Mouse (Mus musculus) midbrain, embryonic 12.5 days (tissue): ENCODE results near the gene Ncl. TPM values are rescaled to one million over a fixed set of nuclear protein-coding genes. Genes with fewer than 3 reads are reported as not detected.
A peak's percentile ranks its signal among the peaks of the same experiment; 100 is the strongest.

Source experiments
- ATAC-seq: fragments of 200-750 bp; cut with Nextera tagmentation; 2 replicates; pipeline ENCODE4 v1.8.0; 2017; ENCODE audit warnings: low read depth, moderate TSS enrichment, moderate library complexity; ENCODE audit not compliant: low FRiP score
- H3K27ac ChIP-seq: fragments of 300-500 bp; sonication (generic); replicated peaks from 2 replicates; pipeline ENCODE4 v1.5.1; 2016; ENCODE audit warnings: mild to moderate bottlenecking
- H3K27me3 ChIP-seq: fragments of 300-500 bp; sonication (generic); 2 replicates; pipeline ENCODE4 v1.6.1; 2016; ENCODE audit warnings: mild to moderate bottlenecking
- H3K36me3 ChIP-seq: fragments of 300-500 bp; sonication (generic); 2 replicates; pipeline ENCODE4 v1.6.1; 2016
- H3K4me1 ChIP-seq: fragments of 300-500 bp; sonication (generic); 2 replicates; pipeline ENCODE4 v1.6.1; 2016
- H3K4me2 ChIP-seq: fragments of 300-500 bp; sonication (generic); replicated peaks from 2 replicates; pipeline ENCODE4 v1.6.1; 2016; ENCODE audit warnings: mild to moderate bottlenecking, moderate library complexity
- H3K4me3 ChIP-seq: fragments of 300-500 bp; sonication (generic); 2 replicates; pipeline ENCODE4 v1.5.1; 2016; ENCODE audit warnings: mild to moderate bottlenecking
- H3K9ac ChIP-seq: fragments of 300-500 bp; sonication (generic); replicated peaks from 2 replicates; pipeline ENCODE4 v1.6.1; 2016; ENCODE audit warnings: mild to moderate bottlenecking, moderate library complexity
- H3K9me3 ChIP-seq: fragments of 300-500 bp; sonication (generic); 2 replicates; pipeline ENCODE4 v1.6.1; 2016; ENCODE audit warnings: mild to moderate bottlenecking
- WGBS: fragments of 180-500 bp; shearing (Covaris S2); methylation state at CpG from one replicate; pipeline ENCODE4 v1.1.7; 2016; 5-methylcytosine and 5-hydroxymethylcytosine counted together
- polyA plus RNA-seq: library from polyadenylated mRNA; unstranded; fragments of >200 nt; fragmentation: Nextera tagmentation; extraction: Ambion mirVana; gene quantifications from 2 replicates; pipeline ENCODE4 v1.2.1, GENCODE M21; 2016

The Ncl gene
- polyA plus RNA-seq, result 345 and 383 TPM in 2 replicates

- ATAC-seq, result peak; percentile 98
- H3K36me3 ChIP-seq, result peaks cover 32% of the 10 kb centered on the region
- under 1% methylated on average over 97 of the region's 102 CpGs for WGBS
- H3K9ac ChIP-seq, result peak within 1 kb of the TSS; percentile 93
- H3K4me3 ChIP-seq, result peak within 1 kb of the TSS; percentile 91
- peak within 1 kb of the TSS; percentile 98 for H3K27ac ChIP-seq
- H3K9me3 ChIP-seq, result no peaks in the 10 kb centered on the region
- peak within 1 kb of the TSS; percentile 90 for H3K4me2 ChIP-seq
- H3K27me3 ChIP-seq, result no peaks in the 10 kb centered on the region
- peaks cover 22% of the 10 kb centered on the region for H3K4me1 ChIP-seq
These were observed at the start of gene Ncl for GRCm38 (mm10) chr1:86358906-86359797. TSS of gene Ncl (minus strand) at chr1:86359400.

DNA sequence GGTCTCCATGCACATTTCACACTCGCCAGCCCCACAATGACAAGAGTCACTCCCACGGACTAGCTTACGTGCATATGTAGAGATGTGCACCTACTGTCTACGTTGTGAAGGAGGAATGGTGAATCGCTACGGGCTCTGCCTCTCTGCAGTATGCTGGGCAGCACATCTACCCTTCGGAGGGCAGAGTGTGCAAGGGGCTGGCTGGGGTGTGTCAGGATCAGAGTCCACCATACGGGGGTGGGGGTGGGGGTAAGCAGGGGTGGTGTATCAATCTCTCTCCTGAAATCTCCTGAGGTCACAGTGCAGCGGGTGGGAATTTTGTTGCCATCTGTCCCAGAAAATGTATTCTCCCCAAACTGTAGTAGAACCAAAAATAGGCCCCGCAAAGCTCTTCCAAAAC is 49.3 kb upstream of the Ncl start:
- Histone ChIP-seq H3K27ac (no peak overlapping the region), H3K4me2 (no peak overlapping the region), H3K9me3 (no peaks in the 10 kb centered on the region), H3K4me3 (no peak overlapping the region), H3K36me3 (no peaks in the 10 kb centered on the region), H3K4me1 (no peaks in the 10 kb centered on the region), H3K9ac (no peak overlapping the region), H3K27me3 (no peaks in the 10 kb centered on the region)
- WGBS, result 84% methylated on average over 10 of the region's 10 CpGs
- ATAC-seq, result no peak

DNA sequence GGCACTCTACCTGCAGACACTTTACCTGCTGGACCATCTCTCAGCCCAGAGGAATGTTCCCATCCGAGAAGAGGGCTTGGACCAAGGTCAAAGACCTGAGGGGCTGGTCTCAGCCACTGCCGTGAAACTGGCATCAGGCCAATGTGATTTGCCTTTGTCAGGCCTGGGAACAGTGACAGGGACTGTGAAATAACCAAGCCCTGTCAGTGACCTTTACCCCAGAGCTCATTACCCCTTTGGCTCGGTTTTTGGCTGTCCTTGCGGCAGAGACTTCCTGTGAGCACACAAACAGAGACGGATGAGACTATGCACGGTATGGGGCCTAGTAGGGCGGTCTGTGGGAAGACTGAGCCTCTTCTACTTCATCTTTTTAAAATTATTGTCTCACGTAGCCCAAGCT is 47.7 kb upstream of the Ncl start:
- Histone ChIP-seq H3K9me3 (no peaks in the 10 kb centered on the region), H3K36me3 (no peaks in the 10 kb centered on the region), H3K4me3 (no peak overlapping the region), H3K27ac (no peak overlapping the region), H3K4me1 (no peaks in the 10 kb centered on the region), H3K4me2 (no peak overlapping the region), H3K9ac (no peak overlapping the region), H3K27me3 (no peaks in the 10 kb centered on the region)
- 79% methylated on average over 8 of the region's 8 CpGs for WGBS
- ATAC-seq, result no peak

DNA sequence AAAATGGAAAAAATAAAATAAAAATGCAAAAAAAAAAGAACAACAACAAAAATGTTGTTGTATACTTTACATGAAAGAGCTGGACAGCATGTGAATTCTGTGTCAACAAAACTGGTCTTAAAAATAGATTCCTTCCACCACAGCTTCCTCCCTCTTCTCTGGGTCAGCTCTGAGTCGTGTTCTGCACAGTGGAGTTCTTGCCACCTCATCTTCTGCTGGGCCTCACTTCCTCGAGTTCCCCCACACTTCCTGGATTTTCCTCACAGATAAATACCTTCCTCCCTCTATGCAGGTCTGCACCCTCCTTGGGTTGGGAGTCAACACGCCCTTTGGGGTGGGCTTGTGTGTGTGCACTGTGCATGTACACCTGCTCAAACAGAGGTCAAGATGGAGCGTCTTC is 47.1 kb upstream of the Ncl start:
- Histone ChIP-seq H3K4me1 (no peaks in the 10 kb centered on the region), H3K27me3 (no peaks in the 10 kb centered on the region), H3K27ac (no peak overlapping the region), H3K4me3 (no peak overlapping the region), H3K4me2 (no peak overlapping the region), H3K9me3 (no peaks in the 10 kb centered on the region), H3K9ac (no peak overlapping the region), H3K36me3 (no peaks in the 10 kb centered on the region)
- ATAC-seq, result no peak
- WGBS, result 80% methylated on average over 4 of the region's 4 CpGs

GRCm38 (mm10) chr1:86404834-86405233 is 45.6 kb upstream of the Ncl start:
- Histone ChIP-seq H3K9ac (no peak overlapping the region), H3K27ac (no peak overlapping the region), H3K4me1 (no peaks in the 10 kb centered on the region), H3K4me2 (no peak overlapping the region), H3K4me3 (no peak overlapping the region), H3K36me3 (no peaks in the 10 kb centered on the region), H3K27me3 (no peaks in the 10 kb centered on the region), H3K9me3 (no peaks in the 10 kb centered on the region)
- no peak for ATAC-seq
- 55% methylated on average over 5 of the region's 5 CpGs for WGBS

DNA sequence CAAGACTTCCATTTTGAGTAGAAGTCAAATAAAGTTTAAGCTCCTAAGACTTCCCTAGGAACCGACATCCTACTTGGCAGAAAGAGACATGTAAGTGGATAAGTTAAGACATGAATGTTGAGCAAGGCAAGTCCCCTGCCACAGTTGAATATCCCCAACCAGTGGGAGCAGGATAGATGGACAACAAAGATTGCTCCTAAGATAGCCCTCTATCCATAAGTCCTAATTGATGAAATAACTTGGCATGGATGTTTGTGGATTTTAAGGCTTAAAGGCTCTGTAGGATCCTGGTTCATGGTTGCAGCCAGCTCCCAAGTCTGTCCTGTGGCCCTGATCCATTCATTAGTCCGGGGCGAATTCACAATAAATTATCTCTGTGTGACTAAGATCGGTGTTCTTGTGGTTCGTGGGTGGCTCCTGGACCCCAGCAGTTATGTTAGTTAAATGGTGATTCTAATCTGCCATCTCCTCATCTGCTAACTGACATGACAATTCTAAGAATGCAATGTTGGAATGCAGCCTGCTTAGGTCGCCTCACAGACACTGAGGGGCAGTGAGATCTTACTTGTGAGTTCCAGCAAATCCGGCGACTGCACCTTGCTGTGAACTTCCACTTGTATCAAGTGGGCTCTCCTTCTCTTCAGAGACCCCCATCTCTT is 41.0 kb upstream of the Ncl start:
- no peak overlapping the region for H3K9ac ChIP-seq
- no peaks in the 10 kb centered on the region for H3K9me3 ChIP-seq
- H3K36me3 ChIP-seq, result no peaks in the 10 kb centered on the region
- H3K4me1 ChIP-seq, result no peaks in the 10 kb centered on the region
- no peak overlapping the region for H3K27ac ChIP-seq
- no peaks in the 10 kb centered on the region for H3K27me3 ChIP-seq
- H3K4me3 ChIP-seq, result no peak overlapping the region
- WGBS, result 80% methylated on average over 8 of the region's 8 CpGs
- no peak for ATAC-seq
- H3K4me2 ChIP-seq, result no peak overlapping the region

DNA sequence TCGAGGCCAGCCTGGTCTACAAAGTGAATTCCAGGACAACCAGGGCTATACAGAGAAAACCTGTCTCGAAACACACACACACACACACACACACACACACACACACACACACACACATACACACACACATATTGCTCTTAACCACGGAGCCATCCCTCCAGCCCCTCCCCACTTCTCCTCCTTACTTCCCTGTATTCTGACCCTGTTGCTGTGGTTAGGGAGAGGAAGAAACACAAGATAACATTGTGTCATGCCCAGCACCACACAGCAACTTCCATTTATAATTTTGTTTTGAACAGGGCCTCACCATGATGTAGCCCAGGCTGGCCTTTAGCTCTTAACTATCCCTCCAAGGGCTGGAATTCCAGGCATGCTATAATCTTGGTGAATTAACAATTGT is 40.1 kb upstream of the Ncl start:
- no peaks in the 10 kb centered on the region for H3K4me1 ChIP-seq
- ATAC-seq, result no peak
- H3K4me2 ChIP-seq, result no peak overlapping the region
- H3K4me3 ChIP-seq, result no peak overlapping the region
- H3K9me3 ChIP-seq, result no peaks in the 10 kb centered on the region
- WGBS, result 82% methylated on average over 3 of the region's 3 CpGs
- no peaks in the 10 kb centered on the region for H3K36me3 ChIP-seq
- no peaks in the 10 kb centered on the region for H3K27me3 ChIP-seq
- H3K27ac ChIP-seq, result no peak overlapping the region
- H3K9ac ChIP-seq, result no peak overlapping the region

DNA sequence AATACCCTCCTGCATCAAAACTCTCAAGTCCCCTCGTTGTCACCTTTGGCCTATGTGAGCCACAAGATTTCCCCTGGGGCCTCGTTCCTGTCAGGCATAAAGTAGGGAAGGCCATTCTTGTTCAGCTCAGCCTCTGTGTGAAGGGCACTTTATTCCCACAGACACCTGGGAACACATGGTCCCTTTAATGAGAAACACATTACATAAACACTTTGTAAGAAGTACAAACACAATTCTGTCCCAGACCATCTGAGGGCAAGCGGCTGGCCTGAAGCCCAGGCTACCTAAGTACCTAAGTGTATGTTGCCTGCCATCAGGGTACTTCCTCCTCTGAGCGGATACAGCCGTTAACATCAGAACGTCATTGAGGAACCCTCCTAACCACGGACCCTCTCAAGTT is 39.0 kb upstream of the Ncl start:
- no peak overlapping the region for H3K27ac ChIP-seq
- no peaks in the 10 kb centered on the region for H3K4me1 ChIP-seq
- no peak overlapping the region for H3K4me3 ChIP-seq
- no peak overlapping the region for H3K9ac ChIP-seq
- H3K9me3 ChIP-seq, result no peaks in the 10 kb centered on the region
- no peaks in the 10 kb centered on the region for H3K36me3 ChIP-seq
- no peak for ATAC-seq
- no peaks in the 10 kb centered on the region for H3K27me3 ChIP-seq
- WGBS, result 71% methylated on average over 7 of the region's 7 CpGs
- H3K4me2 ChIP-seq, result no peak overlapping the region

GRCm38 (mm10) chr1:86397621-86398020 is 38.4 kb upstream of the Ncl start:
- no peaks in the 10 kb centered on the region for H3K4me1 ChIP-seq
- H3K9ac ChIP-seq, result no peak overlapping the region
- WGBS, result 90% methylated on average over 8 of the region's 8 CpGs
- no peak for ATAC-seq
- no peak overlapping the region for H3K27ac ChIP-seq
- H3K4me2 ChIP-seq, result no peak overlapping the region
- H3K27me3 ChIP-seq, result no peaks in the 10 kb centered on the region
- H3K36me3 ChIP-seq, result no peaks in the 10 kb centered on the region
- no peaks in the 10 kb centered on the region for H3K9me3 ChIP-seq
- no peak overlapping the region for H3K4me3 ChIP-seq

- no peak for ATAC-seq
- H3K9ac ChIP-seq, result no peak overlapping the region
- H3K36me3 ChIP-seq, result no peaks in the 10 kb centered on the region
- no peaks in the 10 kb centered on the region for H3K27me3 ChIP-seq
- no peaks in the 10 kb centered on the region for H3K4me1 ChIP-seq
- no peak overlapping the region for H3K4me2 ChIP-seq
- H3K27ac ChIP-seq, result no peak overlapping the region
- no peak overlapping the region for H3K4me3 ChIP-seq
- 70% methylated on average over 7 of the region's 7 CpGs for WGBS
- no peaks in the 10 kb centered on the region for H3K9me3 ChIP-seq
These were observed 36.7 kb upstream of the Ncl start for GRCm38 (mm10) chr1:86395897-86396296.

DNA sequence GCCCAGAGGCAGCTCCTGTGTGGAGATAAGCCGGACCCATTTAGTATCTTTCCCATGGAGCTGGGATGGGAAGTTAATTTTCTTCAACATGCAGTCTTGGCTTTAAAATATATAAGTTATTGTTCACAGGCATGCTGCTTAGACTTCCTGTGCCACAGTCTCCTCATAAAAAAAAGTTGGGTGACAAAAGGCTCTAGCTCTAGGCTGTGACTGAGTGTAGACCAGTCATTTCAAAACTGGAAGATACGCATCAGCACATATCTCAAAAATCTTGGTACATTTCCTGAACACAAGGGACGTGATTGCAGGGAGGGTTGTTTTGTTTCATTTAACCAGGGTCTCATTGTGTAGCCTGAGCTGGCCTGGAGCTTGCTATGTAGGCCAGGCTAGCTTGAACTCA is 35.0 kb upstream of the Ncl start:
- Histone ChIP-seq H3K9ac (no peak overlapping the region), H3K4me1 (0 out of 2 replicates have a peak, but pooled peaks cover under 1% of the 10 kb centered on the region), H3K4me2 (no peak overlapping the region), H3K4me3 (no peak overlapping the region), H3K9me3 (no peaks in the 10 kb centered on the region), H3K27ac (no peak overlapping the region), H3K36me3 (no peaks in the 10 kb centered on the region), H3K27me3 (no peaks in the 10 kb centered on the region)
- WGBS, result 89% methylated on average over 3 of the region's 3 CpGs
- ATAC-seq, result no peak

DNA sequence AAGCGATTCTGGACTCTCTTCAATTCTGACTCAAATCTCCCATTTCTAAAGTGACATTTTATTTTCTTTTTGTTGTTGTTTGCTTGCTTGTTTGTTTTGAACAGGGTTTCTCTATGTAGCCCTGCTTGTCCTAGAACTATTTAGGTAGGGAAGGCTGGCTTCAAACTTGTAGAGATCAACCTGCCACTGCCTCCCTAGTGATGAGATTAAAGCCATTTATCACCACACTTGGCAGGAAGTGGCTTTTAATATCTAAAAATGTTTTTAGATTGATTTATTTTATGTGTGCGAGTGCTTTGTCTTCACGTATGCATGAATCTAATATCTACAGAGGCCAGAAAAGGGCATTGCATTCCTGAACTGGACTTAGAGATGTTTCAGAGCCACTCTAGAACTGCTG is 34.0 kb upstream of the Ncl start:
- Histone ChIP-seq H3K4me3 (no peak overlapping the region), H3K9ac (no peak overlapping the region), H3K4me1 (0 out of 2 replicates have a peak, but pooled peaks cover 2% of the 10 kb centered on the region), H3K4me2 (no peak overlapping the region), H3K9me3 (no peaks in the 10 kb centered on the region), H3K27me3 (peaks cover 7% of the 10 kb centered on the region; the same call in 1 of the 2 replicates), H3K36me3 (no peaks in the 10 kb centered on the region), H3K27ac (no peak overlapping the region)
- WGBS, result 88% methylated on average over 3 of the region's 3 CpGs
- ATAC-seq, result no peak
